Comparison of ENCODE assay signal across 8 mouse cellular contexts in genomic region chr13:93074147-93074641, GRCm38 (mm10).
DNase-seq lines count a peak whose midpoint lies in the region; ATAC-seq and TF ChIP-seq lines count a peak whose summit lies in the region.
"Had no signal": no experiment of that assay in that cellular context is flagged by ENCODE, and none has a peak within 500 bp of the region (broad histone marks: within the 10 kb centered on the region; RNA-seq: fewer than 3 reads in every experiment).

No protein-coding gene starts in this region.

- no peak for TF ChIP-seq CTCF in left cerebral cortex, adult 2 months (IDR thresholded peaks at IDR 0.05)

- WGBS in embryonic facial prominence, embryonic 14.5 days, result 19% methylated on average over 17 of the region's 17 CpGs
- 51% methylated on average over 17 of the region's 17 CpGs for WGBS in neural tube, embryonic 13.5 days

- H3K9me3 ChIP-seq in embryonic facial prominence, embryonic 14.5 days (ENCODE audit: control insufficient read depth, low read length), result peaks cover 12% of the 10 kb centered on the region
- H3K9me3 ChIP-seq in neural tube, embryonic 13.5 days, result peaks cover 8% of the 10 kb centered on the region; the same call in 1 of the 2 replicates

- H3K36me3 ChIP-seq in embryonic facial prominence, embryonic 14.5 days (ENCODE audit: control insufficient read depth, insufficient read depth, low read length), result no peaks in the 10 kb centered on the region
- H3K36me3 ChIP-seq in neural tube, embryonic 13.5 days, result no peaks in the 10 kb centered on the region

- DNase-seq in left cerebral cortex, adult 2 months (ENCODE audit: extremely low spot score in 1 of 2, low spot score in 2 of 2), result no peak
- DNase-seq in left cerebral cortex, postnatal 10 days (ENCODE audit: extremely low spot score in 1 of 2, low spot score in 2 of 2), result no peak
- peak; percentile 45 for DNase-seq in embryonic facial prominence, embryonic 14.5 days (ENCODE audit: low spot score)
- peak; percentile 44 for DNase-seq in layer of hippocampus, adult 11-12 months (ENCODE audit: low spot score)
- no peak for DNase-seq in heart, postnatal 4 days
- DNase-seq: retina, postnatal 1 day had no signal

- H3K4me3 ChIP-seq in left cerebral cortex, adult 2 months, result peak overlapping the region; percentile 13; the same call in 1 of the 2 replicates
- peak overlapping the region; percentile 16 for H3K4me3 ChIP-seq in embryonic facial prominence, embryonic 14.5 days (ENCODE audit: low read depth, low read length)
- H3K4me3 ChIP-seq in neural tube, embryonic 13.5 days, result no peak overlapping the region

- H3K27me3 ChIP-seq in embryonic facial prominence, embryonic 14.5 days (replicated peaks; ENCODE audit: control insufficient read depth, insufficient read depth, low read length), result no peaks in the 10 kb centered on the region
- no peaks in the 10 kb centered on the region for H3K27me3 ChIP-seq in neural tube, embryonic 13.5 days

- H3K4me2 ChIP-seq in embryonic facial prominence, embryonic 14.5 days (ENCODE audit: low read depth, low read length), result peak overlapping the region; percentile 51
- H3K4me2 ChIP-seq in neural tube, embryonic 13.5 days, result peak overlapping the region; percentile 34

- peak overlapping the region; percentile 41 for H3K9ac ChIP-seq in embryonic facial prominence, embryonic 14.5 days (ENCODE audit: low read depth, low read length)
- 0 out of 2 replicates have a peak overlapping the region, but pooled peaks have one; percentile 47 for H3K9ac ChIP-seq in neural tube, embryonic 13.5 days

- intact Hi-C loops in left cerebral cortex, adult 2 months (cut with DNase I), result loop anchor here (5.0 kb wide), 1 partner anchor 228 kb away; no protein-coding TSS in a partner anchor
- intact Hi-C loops in left cerebral cortex, postnatal 10 days (cut with DNase I), result no loop called here

- H3K4me1 ChIP-seq in embryonic facial prominence, embryonic 14.5 days (ENCODE audit: control insufficient read depth, insufficient read depth, low read length), result peaks cover 18% of the 10 kb centered on the region
- peaks cover 29% of the 10 kb centered on the region for H3K4me1 ChIP-seq in neural tube, embryonic 13.5 days (replicated peaks)

- peak; percentile 63; the same call in 1 of the 2 replicates for ATAC-seq in embryonic facial prominence, embryonic 14.5 days (ENCODE audit: low read depth)
- ATAC-seq in neural tube, embryonic 13.5 days (ENCODE audit: low read depth), result no peak
- ATAC-seq in cerebellum, adult (ENCODE audit: insufficient number of reproducible peaks, low FRiP score, low TSS enrichment), result no peak

- H3K27ac ChIP-seq in left cerebral cortex, adult 2 months, result peak overlapping the region; percentile 84
- H3K27ac ChIP-seq in embryonic facial prominence, embryonic 14.5 days (replicated peaks; ENCODE audit: low read depth, low read length), result peak overlapping the region; percentile 56
- H3K27ac ChIP-seq in neural tube, embryonic 13.5 days (replicated peaks), result peak overlapping the region; percentile 55

Comparison
In these comparisons a context has a peak if more than half of its experiments do, and no peak if none do; other contexts are left out.
1. DNase-seq: peak in embryonic facial prominence, embryonic 14.5 days (single experiment) and layer of hippocampus, adult 11-12 months (single experiment); none in left cerebral cortex, adult 2 months (0 of 2), left cerebral cortex, postnatal 10 days (0 of 2) and heart, postnatal 4 days (single experiment).
2. Peak in every context shown above with its lines, with median percentiles within 50 percentile points of each other: H3K27ac ChIP-seq.